In genomic region chr9:98492212-98492611, GRCm38 (mm10) we compare ENCODE assay signal across 26 mouse cellular contexts. TPM values are rescaled to one million over a fixed set of nuclear protein-coding genes. Genes with fewer than 3 reads are reported as not detected.
DNase-seq lines count a peak whose midpoint lies in the region; ATAC-seq and TF ChIP-seq lines count a peak whose summit lies in the region.
"Had no signal": no experiment of that assay in that cellular context is flagged by ENCODE, and none has a peak within 500 bp of the region (broad histone marks: within the 10 kb centered on the region; RNA-seq: fewer than 3 reads in every experiment).

No protein-coding gene starts in this region.

- 30% methylated on average over 5 of the region's 5 CpGs for WGBS in liver, postnatal 0 days (ENCODE audit: insufficient replicate concordance)
- 64% methylated on average over 5 of the region's 5 CpGs for WGBS in stomach, embryonic 16.5 days
- 84% methylated on average over 5 of the region's 5 CpGs for WGBS in kidney, embryonic 14.5 days
- WGBS in kidney, embryonic 16.5 days = 83% methylated on average over 5 of the region's 5 CpGs

- H3K27me3 ChIP-seq in liver, postnatal 0 days (ENCODE audit: insufficient read depth, low read length) = no peaks in the 10 kb centered on the region
- no peaks in the 10 kb centered on the region for H3K27me3 ChIP-seq in stomach, embryonic 16.5 days (ENCODE audit: control insufficient read depth, insufficient read depth, low read length)
- no peaks in the 10 kb centered on the region for H3K27me3 ChIP-seq in kidney, embryonic 14.5 days (ENCODE audit: control insufficient read depth, insufficient read depth, low read length)
- no peaks in the 10 kb centered on the region for H3K27me3 ChIP-seq in kidney, embryonic 16.5 days (ENCODE audit: insufficient read depth, low read length)
- H3K27me3 ChIP-seq: forebrain, embryonic 13.5 days; heart, embryonic 13.5 days; hindbrain, embryonic 12.5 days; limb, embryonic 13.5 days; midbrain, embryonic 15.5 days; neural tube, embryonic 12.5 days had no signal

- H3K4me1 ChIP-seq in liver, postnatal 0 days (ENCODE audit: insufficient read depth) = peaks cover 40% of the 10 kb centered on the region
- H3K4me1 ChIP-seq in stomach, embryonic 16.5 days (ENCODE audit: control insufficient read depth, insufficient read depth, low read length) = peaks cover 12% of the 10 kb centered on the region
- H3K4me1 ChIP-seq in kidney, embryonic 14.5 days (ENCODE audit: control insufficient read depth, insufficient read depth, low read length) = peaks cover 9% of the 10 kb centered on the region
- peaks cover 10% of the 10 kb centered on the region for H3K4me1 ChIP-seq in kidney, embryonic 16.5 days (ENCODE audit: insufficient read depth, low read length)

- TF ChIP-seq CTCF in liver, postnatal 0 days (IDR thresholded peaks at IDR 0.05; ENCODE audit: low read depth) = no peak

- no peak for TF ChIP-seq EP300 in liver, postnatal 0 days (IDR thresholded peaks at IDR 0.05; ENCODE audit: low read depth)

- H3K4me2 ChIP-seq in liver, postnatal 0 days (ENCODE audit: low read depth, low read length) = peak overlapping the region; percentile 55
- no peak overlapping the region for H3K4me2 ChIP-seq in stomach, embryonic 16.5 days (ENCODE audit: low read depth, low read length)
- H3K4me2 ChIP-seq in kidney, embryonic 14.5 days (replicated peaks; ENCODE audit: low read depth, low read length) = no peak overlapping the region
- H3K4me2 ChIP-seq in kidney, embryonic 16.5 days (replicated peaks; ENCODE audit: low read depth, low read length) = no peak overlapping the region
- H3K4me2 ChIP-seq: forebrain, embryonic 13.5 days; heart, embryonic 13.5 days; hindbrain, embryonic 12.5 days; limb, embryonic 13.5 days; midbrain, embryonic 15.5 days; neural tube, embryonic 12.5 days had no signal

- H3K27ac ChIP-seq in liver, postnatal 0 days (ENCODE audit: low read depth) = peak overlapping the region; percentile 29; the same call in 1 of the 2 replicates
- peak overlapping the region; percentile 84 for H3K27ac ChIP-seq in stomach, embryonic 16.5 days (ENCODE audit: low read length)
- no peak overlapping the region for H3K27ac ChIP-seq in kidney, embryonic 14.5 days (ENCODE audit: low read depth, low read length)
- H3K27ac ChIP-seq in kidney, embryonic 16.5 days (ENCODE audit: low read length) = no peak overlapping the region
- H3K27ac ChIP-seq: forebrain, embryonic 13.5 days; heart, embryonic 13.5 days; hindbrain, embryonic 12.5 days; limb, embryonic 13.5 days; midbrain, embryonic 15.5 days; neural tube, embryonic 12.5 days had no signal

- no peak overlapping the region for H3K9ac ChIP-seq in liver, postnatal 0 days (replicated peaks)
- H3K9ac ChIP-seq in stomach, embryonic 16.5 days (ENCODE audit: low read length) = no peak overlapping the region
- no peak overlapping the region for H3K9ac ChIP-seq in kidney, embryonic 14.5 days (ENCODE audit: low read depth, low read length)
- H3K9ac ChIP-seq in kidney, embryonic 16.5 days (replicated peaks; ENCODE audit: low read length) = no peak overlapping the region
- H3K9ac ChIP-seq: forebrain, embryonic 13.5 days; heart, embryonic 13.5 days; hindbrain, embryonic 12.5 days; limb, embryonic 13.5 days; midbrain, embryonic 15.5 days; neural tube, embryonic 12.5 days had no signal

- H3K4me3 ChIP-seq in liver, postnatal 0 days (ENCODE audit: low read depth, low read length) = no peak overlapping the region
- H3K4me3 ChIP-seq in stomach, embryonic 16.5 days (replicated peaks; ENCODE audit: low read length) = no peak overlapping the region
- no peak overlapping the region for H3K4me3 ChIP-seq in kidney, embryonic 14.5 days (ENCODE audit: low read length)
- H3K4me3 ChIP-seq in kidney, embryonic 16.5 days (ENCODE audit: low read length) = no peak overlapping the region
- H3K4me3 ChIP-seq: forebrain, embryonic 13.5 days; heart, embryonic 13.5 days; hindbrain, embryonic 12.5 days; limb, embryonic 13.5 days; midbrain, embryonic 15.5 days; neural tube, embryonic 12.5 days had no signal

- peak; percentile 21 for DNase-seq in liver
- no peak for DNase-seq in liver, postnatal 0 days
- no peak for DNase-seq in lung, postnatal 4 days
- DNase-seq in cerebellum, postnatal 14 days = no peak
- DNase-seq: adrenal gland, postnatal 36 days; cerebellum, adult 18-20 months; cerebellum, postnatal 36 days; gastrocnemius, postnatal 10 days; heart, adult 18-20 months; heart, postnatal 14 days; kidney, adult 9 months; kidney, postnatal 4 days; lung, adult 2 months; lung, postnatal 14 days; right cerebral cortex, postnatal 4 days had no signal

- peak; percentile 37 for ATAC-seq in common myeloid progenitor, adult 5-6 weeks (replicated peaks; ENCODE audit: low read depth, poor library complexity, severe bottlenecking)
- peak; percentile 3; the same call in 1 of the 2 replicates for ATAC-seq in liver, postnatal 0 days
- ATAC-seq in stomach, embryonic 16.5 days (ENCODE audit: insufficient read depth, low FRiP score) = peak; percentile 34; the same call in 1 of the 2 replicates
- ATAC-seq in kidney, embryonic 14.5 days (ENCODE audit: low FRiP score, low TSS enrichment) = no peak
- ATAC-seq in kidney, embryonic 16.5 days (ENCODE audit: low FRiP score, low TSS enrichment) = no peak
- ATAC-seq: forebrain, embryonic 13.5 days; midbrain, embryonic 15.5 days had no signal

- H3K9me3 ChIP-seq in liver, postnatal 0 days (ENCODE audit: low read length) = no peaks in the 10 kb centered on the region
- no peaks in the 10 kb centered on the region for H3K9me3 ChIP-seq in stomach, embryonic 16.5 days (replicated peaks; ENCODE audit: control insufficient read depth, low read length)
- no peaks in the 10 kb centered on the region for H3K9me3 ChIP-seq in kidney, embryonic 14.5 days (ENCODE audit: control insufficient read depth, low read length)
- H3K9me3 ChIP-seq in kidney, embryonic 16.5 days (ENCODE audit: low read length) = no peaks in the 10 kb centered on the region
- H3K9me3 ChIP-seq: forebrain, embryonic 13.5 days; heart, embryonic 13.5 days; hindbrain, embryonic 12.5 days; limb, embryonic 13.5 days; midbrain, embryonic 15.5 days; neural tube, embryonic 12.5 days had no signal

- H3K36me3 ChIP-seq in liver, postnatal 0 days (replicated peaks; ENCODE audit: insufficient read depth, low read length) = no peaks in the 10 kb centered on the region
- no peaks in the 10 kb centered on the region for H3K36me3 ChIP-seq in stomach, embryonic 16.5 days (ENCODE audit: control insufficient read depth, insufficient read depth, low read length)
- H3K36me3 ChIP-seq in kidney, embryonic 14.5 days (ENCODE audit: control insufficient read depth, insufficient read depth, low read length) = no peaks in the 10 kb centered on the region
- H3K36me3 ChIP-seq in kidney, embryonic 16.5 days (ENCODE audit: insufficient read depth, low read length) = no peaks in the 10 kb centered on the region
- H3K36me3 ChIP-seq: heart, embryonic 13.5 days; hindbrain, embryonic 12.5 days; limb, embryonic 13.5 days; midbrain, embryonic 15.5 days; neural tube, embryonic 12.5 days had no signal

RNA-seq across cellular contexts. Expression of gene Rbp2, which starts 6.3 kb away (rescaled TPM):
- not detected in 2 replicates for total RNA-seq in common myeloid progenitor, adult 5-6 weeks (2017)
- polyA plus RNA-seq in liver, postnatal 0 days (2015; fragmentation: Nextera tagmentation; extraction: Ambion mirVana) = 85.5 and 94.5 TPM in 2 replicates
- polyA plus RNA-seq in stomach, embryonic 16.5 days (2015; fragmentation: Nextera tagmentation; extraction: Ambion mirVana) = 164 and 168 TPM in 2 replicates
- polyA plus RNA-seq in kidney, embryonic 14.5 days (2014; fragmentation: Nextera tagmentation; extraction: Ambion mirVana) = 0.51 and 0.68 TPM in 2 replicates
- polyA plus RNA-seq in kidney, embryonic 16.5 days (2015; fragmentation: Nextera tagmentation; extraction: Ambion mirVana) = 0.59 TPM in 1 of 2 replicates, not detected in the other
- total RNA-seq: adrenal gland, postnatal 36 days; gastrocnemius, postnatal 10 days; heart, adult 18-20 months; heart, postnatal 14 days; left cerebral cortex, postnatal 25 days had no signal
- polyA plus RNA-seq: forebrain, embryonic 13.5 days; heart, embryonic 13.5 days; limb, embryonic 13.5 days had no signal

Comparison
In these comparisons a context has a peak if more than half of its experiments do, and no peak if none do; other contexts are left out.
1. ATAC-seq: peak in common myeloid progenitor, adult 5-6 weeks (single experiment), liver, postnatal 0 days (single experiment) and stomach, embryonic 16.5 days (single experiment); none in kidney, embryonic 14.5 days (single experiment) and kidney, embryonic 16.5 days (single experiment).
2. H3K27ac ChIP-seq: peak in liver, postnatal 0 days (single experiment) and stomach, embryonic 16.5 days (single experiment); none in kidney, embryonic 14.5 days (single experiment) and kidney, embryonic 16.5 days (single experiment).
3. RNA of gene Rbp2, which starts 6.3 kb away (polyA plus RNA-seq): 164 to 168 TPM in stomach, embryonic 16.5 days and 85.5 to 94.5 TPM in liver, postnatal 0 days; 0.51 to 0.68 TPM in kidney, embryonic 14.5 days and 0.59 TPM in kidney, embryonic 16.5 days; every median in the first group is over 10 times any median in the second.